Mouse (Mus musculus) lung, adult 2 months (tissue): ENCODE data around the gene Agfg1.

Experiments used
- CTCF ChIP-seq: fragments of 200-500 bp; IDR thresholded peaks from 2 replicates; pipeline ENCODE4 v1.5.1; 2011; ENCODE audit warnings: mild to moderate bottlenecking, low read length, control low read depth; ENCODE audit not compliant: insufficient read depth
- POLR2A ChIP-seq: fragments of 200-500 bp; IDR thresholded peaks from 2 replicates; pipeline ENCODE4 v1.6.1; 2011; ENCODE audit warnings: low read depth, mild to moderate bottlenecking, control low read depth, low read length, borderline replicate concordance; ENCODE audit errors: extremely low read depth

DNA sequence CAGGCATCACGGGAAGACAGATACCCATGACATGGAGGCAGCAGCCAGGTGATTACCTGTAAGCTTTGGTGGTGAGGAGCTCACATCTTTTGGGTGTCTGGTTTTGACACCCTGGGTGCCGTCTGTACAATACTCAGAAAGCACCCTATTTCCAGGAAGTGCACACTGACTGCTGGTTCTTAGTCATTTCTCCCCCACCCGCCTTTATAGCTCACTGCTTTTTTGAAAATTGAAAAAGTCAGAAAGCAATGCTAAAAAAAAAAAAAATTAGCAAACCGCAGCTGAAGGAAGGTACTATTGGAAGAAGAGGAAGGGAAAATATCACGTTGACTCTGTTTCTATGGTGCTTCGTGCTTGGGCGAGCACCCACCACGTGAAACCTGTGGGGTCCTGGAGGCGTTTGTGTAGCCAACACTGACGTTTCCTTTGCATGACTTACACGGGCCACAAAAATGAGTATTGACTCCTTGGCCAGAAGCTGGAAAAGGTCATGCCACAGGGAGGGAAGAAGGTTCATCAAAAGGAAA, 6.7 kb upstream of the Agfg1 start:
- TF ChIP-seq POLR2A (no peak), CTCF (no peak)
